Mouse (Mus musculus): Measurements from ENCODE around the gene Traf3ip2. TPM values are rescaled to one million over a fixed set of nuclear protein-coding genes. Genes with fewer than 3 reads are reported as not detected.

Traf3ip2 gene
- polyA plus RNA-seq, 1 experiment from 2014 or later = 12.6 TPM

DNA sequence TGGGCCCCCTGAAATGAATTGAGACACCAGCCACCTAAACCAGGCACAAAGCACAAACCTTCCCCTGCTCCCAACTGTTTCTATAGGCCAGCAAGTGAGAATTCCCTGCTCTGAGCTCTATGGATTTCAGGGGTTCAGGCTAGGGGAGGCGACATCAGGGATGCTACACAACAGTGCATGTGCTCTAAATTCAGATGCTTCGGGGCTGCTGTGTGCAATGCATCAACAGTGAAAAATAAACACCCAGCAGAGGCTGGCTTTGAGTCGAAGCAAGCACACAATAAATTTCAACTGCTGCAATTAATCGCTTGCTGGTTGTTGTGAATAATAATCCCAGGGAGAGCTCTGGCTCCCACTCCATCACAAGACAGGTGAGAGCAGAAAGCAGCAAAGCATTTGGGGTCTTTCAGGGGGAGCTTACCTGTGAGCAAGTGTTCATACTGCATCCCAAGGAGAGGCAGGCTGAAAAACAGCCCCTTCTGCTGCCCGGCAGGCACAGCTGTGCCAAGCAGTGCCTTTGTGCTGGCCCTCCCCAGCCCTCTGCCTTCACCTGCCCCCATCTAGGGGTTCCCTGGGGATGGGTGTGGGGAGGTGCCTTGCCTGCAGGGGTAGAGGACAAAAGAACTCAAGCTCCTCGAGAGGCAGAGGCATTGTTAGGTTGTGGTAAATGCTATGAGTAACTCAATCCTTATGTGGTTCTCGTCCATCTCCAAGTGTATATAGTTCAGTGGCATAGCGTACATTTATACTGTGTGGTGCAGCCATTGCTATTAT lies 24.6 kb upstream of the Traf3ip2 start:
- Histone ChIP-seq H3K36me3 (no peaks in the 10 kb centered on the region), H3K4me3 (no peak overlapping the region), H3K4me1 (peaks cover 15% of the 10 kb centered on the region), H3K9me3 (peaks cover 2% of the 10 kb centered on the region; the same call in 1 of the 2 replicates), H3K27ac (no peak overlapping the region; the same call in 1 of the 2 replicates), H3K27me3 (ENCODE audit: insufficient read depth, poor library complexity, severe bottlenecking) (no peaks in the 10 kb centered on the region)
- no peak for DNase-seq (ENCODE audit: low spot score)
- 81% methylated on average over 8 of the region's 8 CpGs for WGBS

GRCm38 (mm10) chr10:39589765-39590546 lies 22.8 kb upstream of the Traf3ip2 start:
- peaks cover 8% of the 10 kb centered on the region; the same call in 1 of the 2 replicates for H3K9me3 ChIP-seq
- no peak overlapping the region for H3K4me3 ChIP-seq
- DNase-seq (ENCODE audit: low spot score) = no peak
- no peak overlapping the region for H3K27ac ChIP-seq
- H3K4me1 ChIP-seq = peaks cover 15% of the 10 kb centered on the region
- peaks cover 3% of the 10 kb centered on the region; the same call in 1 of the 2 replicates for H3K36me3 ChIP-seq
- 79% methylated on average over 19 of the region's 19 CpGs for WGBS
- no peaks in the 10 kb centered on the region for H3K27me3 ChIP-seq (ENCODE audit: insufficient read depth, poor library complexity, severe bottlenecking)

- Histone ChIP-seq H3K9me3 (peaks cover 8% of the 10 kb centered on the region; the same call in 1 of the 2 replicates), H3K36me3 (peaks cover 3% of the 10 kb centered on the region; the same call in 1 of the 2 replicates), H3K27me3 (ENCODE audit: insufficient read depth, poor library complexity, severe bottlenecking) (no peaks in the 10 kb centered on the region), H3K4me1 (peaks cover 15% of the 10 kb centered on the region), H3K4me3 (no peak overlapping the region), H3K27ac (no peak overlapping the region)
- WGBS = 81% methylated on average over 10 of the region's 10 CpGs
- no peak for DNase-seq (ENCODE audit: low spot score)
Measured at GRCm38 (mm10) chr10:39590629-39591028, 22.1 kb upstream of the Traf3ip2 start.

DNA sequence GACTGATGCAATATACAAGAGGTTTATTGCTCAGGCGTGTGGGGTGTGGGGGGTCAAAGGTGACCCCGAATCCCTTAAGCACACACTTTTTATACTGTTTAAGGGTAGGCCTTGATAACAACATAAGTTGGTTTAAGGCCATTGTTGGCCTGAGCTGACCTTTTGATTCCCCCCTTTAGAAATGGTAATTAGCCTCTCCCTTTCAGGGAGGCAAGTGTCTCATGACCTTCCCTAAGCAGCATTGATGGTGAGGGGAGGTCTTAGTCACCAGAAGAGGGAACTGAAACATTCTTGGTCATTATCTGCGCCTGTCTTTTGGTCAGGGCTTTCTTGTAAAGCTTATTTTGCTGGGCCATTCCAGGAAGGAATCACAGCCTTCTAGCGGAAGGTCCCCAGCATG lies 20.2 kb upstream of the Traf3ip2 start:
- H3K4me3 ChIP-seq = no peak overlapping the region
- no peaks in the 10 kb centered on the region for H3K27me3 ChIP-seq (ENCODE audit: insufficient read depth, poor library complexity, severe bottlenecking)
- H3K9me3 ChIP-seq = peaks cover 8% of the 10 kb centered on the region; the same call in 1 of the 2 replicates
- H3K4me1 ChIP-seq = peaks cover 10% of the 10 kb centered on the region
- 84% methylated on average over 4 of the region's 4 CpGs for WGBS
- H3K27ac ChIP-seq = no peak overlapping the region
- peaks cover 3% of the 10 kb centered on the region; the same call in 1 of the 2 replicates for H3K36me3 ChIP-seq
- no peak for DNase-seq (ENCODE audit: low spot score)

DNA sequence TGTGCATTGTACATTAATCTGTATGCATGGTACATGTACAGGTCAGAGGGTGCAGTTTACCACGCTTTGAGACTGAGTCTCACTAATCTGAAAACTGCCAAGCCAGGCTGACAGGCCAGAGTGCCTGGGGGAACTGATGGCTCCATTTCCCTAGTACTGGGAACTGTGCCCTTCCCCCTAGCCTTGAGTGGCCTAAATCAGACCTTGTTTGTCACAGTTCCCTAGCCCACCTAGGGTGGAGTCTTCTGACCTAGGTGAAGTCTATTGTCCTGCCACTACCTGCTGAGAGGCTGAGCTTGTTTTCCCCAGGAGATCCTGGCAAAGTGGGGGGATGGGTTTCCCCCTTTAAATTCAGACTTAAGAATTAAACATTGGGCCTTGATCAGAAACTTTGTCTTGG lies 18.0 kb upstream of the Traf3ip2 start:
- no peak for DNase-seq (ENCODE audit: low spot score)
- no peak overlapping the region for H3K27ac ChIP-seq
- no peaks in the 10 kb centered on the region for H3K27me3 ChIP-seq (ENCODE audit: insufficient read depth, poor library complexity, severe bottlenecking)
- peaks cover 8% of the 10 kb centered on the region; the same call in 1 of the 2 replicates for H3K9me3 ChIP-seq
- no peak overlapping the region for H3K4me3 ChIP-seq
- H3K36me3 ChIP-seq = peaks cover 3% of the 10 kb centered on the region; the same call in 1 of the 2 replicates
- H3K4me1 ChIP-seq = peaks cover 7% of the 10 kb centered on the region; the same call in 1 of the 2 replicates
- WGBS = 70% methylated on average over 1 of the region's 1 CpGs

DNA sequence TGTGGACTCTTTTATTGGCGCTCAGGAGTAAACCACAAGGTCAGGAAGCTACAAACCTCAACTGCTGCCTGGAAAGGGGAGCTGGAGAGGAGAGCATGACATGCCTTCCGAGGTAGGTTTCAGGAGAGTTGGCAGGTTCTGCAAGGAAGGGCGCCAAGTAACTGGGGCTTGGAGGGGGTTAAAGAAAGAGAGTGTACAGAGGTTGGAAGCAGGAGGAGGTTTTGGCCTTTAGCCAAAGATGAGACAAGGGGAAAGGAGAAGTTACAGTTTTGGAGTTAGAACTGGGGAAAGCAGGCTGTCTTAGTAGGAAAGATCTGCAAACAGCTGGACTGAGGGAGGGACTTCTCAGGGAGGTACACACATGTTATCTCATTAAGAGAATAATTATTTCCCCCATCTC lies 16.9 kb upstream of the Traf3ip2 start:
- Histone ChIP-seq H3K27ac (no peak overlapping the region), H3K4me1 (peaks cover 7% of the 10 kb centered on the region; the same call in 1 of the 2 replicates), H3K27me3 (ENCODE audit: insufficient read depth, poor library complexity, severe bottlenecking) (no peaks in the 10 kb centered on the region), H3K36me3 (peaks cover 3% of the 10 kb centered on the region; the same call in 1 of the 2 replicates), H3K4me3 (no peak overlapping the region), H3K9me3 (peaks cover 8% of the 10 kb centered on the region; the same call in 1 of the 2 replicates)
- no peak for DNase-seq (ENCODE audit: low spot score)
- 73% methylated on average over 3 of the region's 3 CpGs for WGBS

GRCm38 (mm10) chr10:39597116-39597791 lies 15.5 kb upstream of the Traf3ip2 start:
- no peak overlapping the region for H3K27ac ChIP-seq
- WGBS = 57% methylated on average over 9 of the region's 9 CpGs

DNA sequence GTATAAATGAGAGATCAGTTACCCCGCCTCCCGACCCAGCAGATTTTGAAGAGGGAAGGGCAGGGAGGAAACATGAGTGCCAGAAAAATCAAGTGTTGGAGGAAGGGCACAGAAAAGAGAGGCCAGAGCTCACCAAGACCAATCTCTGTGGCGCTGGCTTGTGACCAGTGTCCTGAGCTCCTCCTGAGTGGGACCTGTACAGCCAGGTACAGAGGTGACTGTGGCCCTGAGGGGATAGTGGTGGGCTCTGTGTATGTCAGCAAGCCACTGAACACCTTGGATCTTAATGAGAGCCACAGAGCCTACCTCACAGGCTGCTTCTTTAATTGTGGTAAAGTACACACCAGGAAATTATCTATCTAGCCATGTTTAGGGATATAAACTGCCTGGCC lies 14.9 kb upstream of the Traf3ip2 start:
- no peak for DNase-seq (ENCODE audit: low spot score)
- Histone ChIP-seq H3K27me3 (ENCODE audit: insufficient read depth, poor library complexity, severe bottlenecking) (no peaks in the 10 kb centered on the region), H3K4me1 (peaks cover 7% of the 10 kb centered on the region; the same call in 1 of the 2 replicates), H3K4me3 (no peak overlapping the region), H3K36me3 (peaks cover 3% of the 10 kb centered on the region; the same call in 1 of the 2 replicates), H3K9me3 (peaks cover 8% of the 10 kb centered on the region; the same call in 1 of the 2 replicates), H3K27ac (no peak overlapping the region)
- 63% methylated on average over 3 of the region's 3 CpGs for WGBS

More at GRCm38 (mm10) chr10:39597116-39597791, 15.5 kb upstream of the Traf3ip2 start:
- DNase-seq (ENCODE audit: low spot score) = no peak
- Histone ChIP-seq H3K4me1 (peaks cover 7% of the 10 kb centered on the region; the same call in 1 of the 2 replicates), H3K27me3 (ENCODE audit: insufficient read depth, poor library complexity, severe bottlenecking) (no peaks in the 10 kb centered on the region), H3K36me3 (peaks cover 3% of the 10 kb centered on the region; the same call in 1 of the 2 replicates), H3K4me3 (no peak overlapping the region), H3K9me3 (peaks cover 8% of the 10 kb centered on the region; the same call in 1 of the 2 replicates)

DNA sequence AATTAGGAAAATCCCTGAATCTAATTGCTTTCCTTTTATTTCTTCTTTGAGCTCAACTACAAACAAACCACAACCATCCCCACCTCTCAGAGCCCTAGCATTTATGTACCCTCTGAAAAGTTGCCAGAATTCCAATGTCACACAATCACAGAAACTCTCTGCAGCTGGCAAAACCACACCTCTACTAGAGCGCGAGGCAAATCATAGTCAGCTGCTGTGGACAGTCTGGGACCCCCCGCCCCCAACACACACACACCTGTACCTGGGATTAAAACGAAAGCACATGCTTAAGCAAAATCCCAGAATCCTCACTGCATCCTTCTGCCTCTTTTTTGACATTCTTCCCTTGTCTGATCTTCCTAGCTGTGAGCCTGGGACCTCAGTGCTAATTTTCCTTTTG lies 13.1 kb upstream of the Traf3ip2 start:
- no peak overlapping the region for H3K27ac ChIP-seq
- H3K4me1 ChIP-seq = peaks cover 7% of the 10 kb centered on the region; the same call in 1 of the 2 replicates
- 88% methylated on average over 4 of the region's 4 CpGs for WGBS
- no peak for DNase-seq (ENCODE audit: low spot score)
- H3K27me3 ChIP-seq (ENCODE audit: insufficient read depth, poor library complexity, severe bottlenecking) = no peaks in the 10 kb centered on the region
- H3K36me3 ChIP-seq = no peaks in the 10 kb centered on the region
- H3K9me3 ChIP-seq = no peaks in the 10 kb centered on the region
- no peak overlapping the region for H3K4me3 ChIP-seq

GRCm38 (mm10) chr10:39600115-39600514 lies 12.6 kb upstream of the Traf3ip2 start:
- Histone ChIP-seq H3K4me1 (peaks cover 7% of the 10 kb centered on the region; the same call in 1 of the 2 replicates), H3K9me3 (0 out of 2 replicates have a peak, but pooled peaks cover 3% of the 10 kb centered on the region), H3K27me3 (ENCODE audit: insufficient read depth, poor library complexity, severe bottlenecking) (no peaks in the 10 kb centered on the region), H3K36me3 (no peaks in the 10 kb centered on the region), H3K27ac (no peak overlapping the region), H3K4me3 (no peak overlapping the region)
- no peak for DNase-seq (ENCODE audit: low spot score)
- WGBS = 72% methylated on average over 1 of the region's 1 CpGs

DNA sequence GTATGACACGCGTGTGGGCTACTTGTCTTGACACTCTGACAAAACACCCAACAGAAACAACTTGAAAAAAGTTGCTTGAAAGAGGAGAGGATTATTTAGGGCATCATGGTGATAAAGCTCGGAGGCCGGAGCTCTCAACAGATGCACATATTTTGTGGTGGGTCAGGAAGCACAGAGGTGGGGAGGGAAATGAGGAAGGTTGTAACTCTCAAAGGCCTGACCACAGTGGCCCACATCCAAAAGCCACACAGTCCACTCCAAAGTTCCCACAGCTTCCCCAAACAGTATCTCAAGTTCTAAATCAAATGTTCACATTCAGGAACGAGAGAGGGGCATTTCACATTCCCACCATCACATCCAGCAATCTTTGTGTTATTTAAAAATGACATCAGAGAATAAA lies 11.7 kb upstream of the Traf3ip2 start:
- Histone ChIP-seq H3K4me1 (peaks cover 7% of the 10 kb centered on the region; the same call in 1 of the 2 replicates), H3K27ac (no peak overlapping the region), H3K9me3 (0 out of 2 replicates have a peak, but pooled peaks cover 5% of the 10 kb centered on the region), H3K27me3 (ENCODE audit: insufficient read depth, poor library complexity, severe bottlenecking) (no peaks in the 10 kb centered on the region), H3K4me3 (no peak overlapping the region), H3K36me3 (no peaks in the 10 kb centered on the region)
- 86% methylated on average over 5 of the region's 5 CpGs for WGBS
- DNase-seq (ENCODE audit: low spot score) = no peak

DNA sequence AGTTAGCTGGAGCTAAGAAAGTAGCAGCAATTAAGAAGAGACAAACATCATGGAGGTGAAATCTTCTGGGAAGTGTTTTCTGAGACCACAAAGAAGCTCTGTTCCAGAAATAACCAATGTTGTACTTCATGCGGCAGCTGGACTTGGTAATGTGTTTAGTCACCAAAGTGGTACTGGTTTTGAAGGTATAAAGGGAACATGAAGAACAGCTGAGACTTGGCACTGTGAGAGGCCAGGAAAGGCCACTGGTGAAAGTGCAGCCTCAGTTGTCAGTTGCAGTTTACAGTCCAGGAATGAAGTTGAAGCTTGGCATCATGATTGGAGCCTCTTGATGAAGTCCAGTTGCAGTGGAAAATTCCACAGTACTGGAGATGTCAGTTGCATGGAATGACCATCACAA lies 6.3 kb upstream of the Traf3ip2 start:
- Histone ChIP-seq H3K9me3 (0 out of 2 replicates have a peak, but pooled peaks cover 5% of the 10 kb centered on the region), H3K27me3 (ENCODE audit: insufficient read depth, poor library complexity, severe bottlenecking) (no peaks in the 10 kb centered on the region), H3K4me3 (no peak overlapping the region), H3K27ac (no peak overlapping the region), H3K4me1 (no peaks in the 10 kb centered on the region; the same call in 1 of the 2 replicates), H3K36me3 (peaks cover 3% of the 10 kb centered on the region; the same call in 1 of the 2 replicates)
- DNase-seq (ENCODE audit: low spot score) = no peak
- 88% methylated on average over 1 of the region's 1 CpGs for WGBS

Data from heart, embryonic 10.5 days (tissue).